Mouse (Mus musculus) G1E (cell line): ENCODE measurements around the gene Zswim5. TPM values are rescaled to one million over a fixed set of nuclear protein-coding genes. Genes with fewer than 3 reads are reported as not detected.

Experiments
- ATAC-seq: 2 replicates; pipeline ENCODE4 v1.8.0; 2016; ENCODE audit warnings: mild to moderate bottlenecking; ENCODE audit not compliant: insufficient number of reproducible peaks, poor library complexity, low FRiP score, severe bottlenecking; ENCODE audit errors: extremely low read depth
- DNase-seq: peaks from one replicate; pipeline ENCODE4 v3.0.0; 2012; ENCODE audit warnings: low spot score
- H3K27me3 ChIP-seq: 2 replicates; pipeline ENCODE4 v1.6.1; 2012; ENCODE audit warnings: mild to moderate bottlenecking, low read length, inconsistent platforms; ENCODE audit not compliant: insufficient read depth
- H3K36me3 ChIP-seq: replicated peaks from 2 replicates; pipeline ENCODE3; 2012; ENCODE audit warnings: mild to moderate bottlenecking, inconsistent platforms
- H3K4me1 ChIP-seq: 2 replicates; pipeline ENCODE4 v1.6.1; 2012; ENCODE audit warnings: low read depth, low read length, inconsistent platforms, mixed read lengths; ENCODE audit not compliant: insufficient read depth
- H3K4me3 ChIP-seq: 2 replicates; pipeline ENCODE4 v1.5.1; 2012; ENCODE audit warnings: low read depth, mild to moderate bottlenecking, inconsistent platforms, low read length, moderate library complexity, mixed read lengths
- H3K9me3 ChIP-seq: replicated peaks from 2 replicates; pipeline ENCODE4 v1.6.1; 2012; ENCODE audit warnings: inconsistent platforms
- CTCF ChIP-seq: IDR thresholded peaks from 2 replicates; pipeline ENCODE4 v1.5.1; 2012; ENCODE audit warnings: low read depth, low read length, inconsistent platforms, mixed read lengths
- GATA1 ChIP-seq: IDR thresholded peaks from 2 replicates; pipeline ENCODE4 v1.6.1; 2012; ENCODE audit warnings: borderline replicate concordance, low read length, inconsistent platforms, mixed read lengths
- GATA2 ChIP-seq: IDR thresholded peaks from 2 replicates; pipeline ENCODE4 v1.6.1; 2012; ENCODE audit warnings: low read depth, low read length, inconsistent platforms, borderline replicate concordance
- POLR2AphosphoS5 ChIP-seq: IDR thresholded peaks from 2 replicates; pipeline ENCODE4 v1.6.1; 2012; ENCODE audit warnings: low read depth, low read length, inconsistent platforms; ENCODE audit not compliant: insufficient replicate concordance
- TAL1 ChIP-seq: conservative IDR thresholded peaks from 2 replicates; pipeline ENCODE4 v1.6.1; 2012; ENCODE audit warnings: low read depth, low read length, inconsistent platforms, mixed read lengths
- polyA plus RNA-seq: library from polyadenylated mRNA; stranded (reverse); fragments of >175 nt; gene quantifications from 2 replicates; pipeline ENCODE4 v1.2.3, GENCODE M21; 2012
- total RNA-seq, 2 experiments: library from RNA; stranded (forward) in 1 of 2; stranded (reverse) in 1 of 2; fragments of 200-1000 nt in 1 of 2; fragments of >200 nt in 1 of 2; fragmentation: Nextera tagmentation in 1 of 2; gene quantifications; 2 replicates each; pipeline ENCODE4 v1.2.3; 2014 to 2017

Zswim5 gene
- total and polyA plus RNA-seq, 3 experiments = 0.11 TPM; not detected in 2

DNA sequence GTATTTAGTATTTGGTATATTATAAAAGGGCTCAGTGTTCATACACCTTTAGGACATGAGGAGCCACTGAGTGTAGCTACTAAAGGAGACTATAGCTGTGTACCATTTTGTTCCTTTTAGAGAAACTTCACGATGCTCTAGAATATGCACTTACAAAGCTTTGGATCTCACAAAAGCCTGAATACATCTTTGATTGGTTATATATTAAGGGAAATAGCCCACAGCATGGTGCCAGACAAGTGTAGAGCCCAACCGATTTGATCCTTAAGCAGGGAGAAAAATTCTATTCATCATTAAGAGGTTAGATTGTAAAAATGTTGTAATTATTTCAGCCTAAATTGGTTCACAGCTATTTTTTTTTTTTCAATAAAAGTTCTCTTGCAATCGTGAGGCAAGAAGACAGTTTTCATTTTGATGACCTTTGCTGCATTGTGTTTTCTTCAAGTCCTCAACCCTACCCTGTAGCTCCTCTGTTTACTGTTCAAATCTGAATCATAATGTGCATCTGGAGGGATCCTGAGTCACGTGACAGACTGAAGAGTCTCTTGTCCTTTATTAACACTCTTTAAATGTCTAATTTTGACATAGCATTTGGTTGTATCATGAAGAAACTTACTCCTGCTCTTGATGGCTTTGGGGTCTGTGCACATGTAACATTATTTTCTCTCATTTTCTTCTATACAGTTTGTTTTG is 33.5 kb downstream of the Zswim5 start:
- no peak for TF ChIP-seq GATA2
- TF ChIP-seq POLR2AphosphoS5 = no peak
- TF ChIP-seq GATA1 = no peak
- no peak for TF ChIP-seq CTCF
- no peak for TF ChIP-seq TAL1
- peaks cover 3% of the 10 kb centered on the region; the same call in 1 of the 2 replicates for H3K27me3 ChIP-seq
- H3K4me3 ChIP-seq = no peak overlapping the region
- DNase-seq (no peak), ATAC-seq (no peak)
- no peaks in the 10 kb centered on the region for H3K9me3 ChIP-seq
- no peaks in the 10 kb centered on the region for H3K36me3 ChIP-seq
- H3K4me1 ChIP-seq = no peaks in the 10 kb centered on the region; the same call in 1 of the 2 replicates

DNA sequence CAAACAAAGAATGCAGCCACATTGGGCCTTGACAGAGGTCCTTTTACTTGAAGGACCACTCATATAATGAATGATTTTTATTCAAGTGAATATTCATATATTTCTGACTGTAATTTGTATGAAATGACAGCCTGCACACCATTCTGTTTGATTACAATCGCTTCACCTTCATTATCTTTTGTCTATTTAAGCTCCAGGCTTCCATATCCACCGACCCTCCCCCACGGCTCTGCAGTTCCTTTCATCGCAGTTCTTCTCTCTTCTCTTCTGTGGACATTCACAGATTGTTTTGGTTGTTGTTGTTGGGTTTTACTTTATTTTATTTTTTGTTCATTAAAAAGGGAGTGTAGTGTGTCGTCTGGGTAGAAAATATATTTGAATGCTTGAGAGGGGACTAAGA is 34.0 kb downstream of the Zswim5 start:
- Histone ChIP-seq H3K4me3 (no peak overlapping the region), H3K9me3 (no peaks in the 10 kb centered on the region), H3K4me1 (no peaks in the 10 kb centered on the region; the same call in 1 of the 2 replicates), H3K36me3 (no peaks in the 10 kb centered on the region), H3K27me3 (peaks cover 2% of the 10 kb centered on the region; the same call in 1 of the 2 replicates)
- no peak for ATAC-seq
- no peak for TF ChIP-seq POLR2AphosphoS5
- TF ChIP-seq GATA2 = no peak
- no peak for TF ChIP-seq GATA1
- no peak for TF ChIP-seq TAL1
- TF ChIP-seq CTCF = no peak
- no peak for DNase-seq

DNA sequence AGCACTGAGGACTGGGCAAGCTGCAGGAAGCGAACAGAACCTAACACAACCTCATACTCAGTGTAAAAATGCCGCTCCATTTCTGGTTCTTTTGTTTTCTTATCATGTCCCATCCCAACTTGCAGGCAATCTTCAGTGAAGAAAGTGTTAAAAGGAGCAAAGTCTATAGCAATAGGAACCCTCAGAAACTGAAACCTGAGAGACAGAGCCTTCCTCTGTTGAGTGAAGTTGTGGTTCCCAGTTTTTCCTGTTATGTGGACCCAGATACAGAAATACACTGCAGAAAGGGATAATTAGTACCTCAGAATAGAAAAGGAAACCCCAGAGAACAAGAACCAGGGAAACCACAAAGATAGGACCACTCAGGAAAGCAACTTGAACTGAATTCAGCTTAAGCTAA is 36.1 kb downstream of the Zswim5 start:
- no peaks in the 10 kb centered on the region for H3K36me3 ChIP-seq
- TF ChIP-seq CTCF (no peak), TAL1 (no peak), POLR2AphosphoS5 (no peak), GATA1 (no peak), GATA2 (no peak)
- no peak for ATAC-seq
- no peaks in the 10 kb centered on the region; the same call in 1 of the 2 replicates for H3K4me1 ChIP-seq
- no peak for DNase-seq
- no peaks in the 10 kb centered on the region for H3K9me3 ChIP-seq
- 0 out of 2 replicates have a peak, but pooled peaks cover 2% of the 10 kb centered on the region for H3K27me3 ChIP-seq
- H3K4me3 ChIP-seq = no peak overlapping the region

DNA sequence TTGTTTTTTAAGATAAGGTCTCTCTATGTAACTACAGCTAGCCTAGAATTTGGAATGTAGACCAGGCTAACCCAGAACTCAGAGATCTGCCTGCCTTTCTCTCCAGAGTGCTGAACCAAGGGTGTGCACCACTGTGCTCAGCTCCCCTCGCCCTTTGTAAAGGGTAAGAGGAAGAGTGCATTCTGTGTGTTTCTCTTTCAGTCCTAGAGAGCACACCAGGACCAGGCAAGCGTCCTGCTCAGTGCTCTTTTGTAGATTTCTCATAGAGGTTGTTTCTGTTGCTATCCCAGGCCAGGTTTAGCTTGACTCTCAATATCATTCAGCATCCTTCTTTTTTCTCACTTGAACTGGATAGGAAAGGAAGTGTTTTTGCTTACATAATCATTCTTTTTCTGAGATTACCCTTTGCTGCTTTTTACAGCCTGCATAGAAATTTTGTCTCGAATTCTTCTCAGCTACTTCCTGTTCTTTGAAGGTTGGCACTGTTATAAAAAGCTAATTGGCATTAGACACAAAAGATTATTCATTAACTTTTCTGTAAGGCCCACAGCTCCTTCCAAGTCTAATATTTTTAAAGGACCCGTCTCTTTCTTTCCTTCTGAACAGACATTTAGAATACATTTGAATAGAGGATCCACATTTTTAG is 51.0 kb downstream of the Zswim5 start:
- TF ChIP-seq POLR2AphosphoS5 = no peak
- no peak for TF ChIP-seq TAL1
- no peak for TF ChIP-seq CTCF
- TF ChIP-seq GATA2 = no peak
- TF ChIP-seq GATA1 = no peak
- Histone ChIP-seq H3K4me3 (no peak overlapping the region), H3K9me3 (no peaks in the 10 kb centered on the region), H3K27me3 (peaks cover 6% of the 10 kb centered on the region), H3K36me3 (no peaks in the 10 kb centered on the region), H3K4me1 (no peaks in the 10 kb centered on the region)
- DNase-seq (no peak), ATAC-seq (no peak)

DNA sequence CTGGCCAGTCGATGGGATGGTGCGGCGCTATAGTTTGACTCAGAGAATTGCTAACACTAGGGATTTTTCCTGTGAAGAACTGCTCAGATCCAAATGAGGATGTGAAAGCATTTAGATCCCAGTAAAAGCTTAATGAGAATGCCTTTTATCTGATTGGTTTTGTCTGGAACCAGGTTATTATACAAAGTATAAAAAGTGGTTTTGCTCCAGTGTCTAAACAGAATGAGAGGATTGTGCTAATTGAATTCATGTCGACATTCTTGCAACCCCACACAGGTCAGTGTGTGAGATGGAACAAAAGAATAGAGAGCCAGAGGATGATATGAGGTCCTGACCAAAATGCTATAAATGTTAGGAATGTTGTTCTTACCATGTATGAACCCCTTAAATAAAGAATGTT is 62.4 kb downstream of the Zswim5 start:
- H3K4me3 ChIP-seq = no peak overlapping the region
- TF ChIP-seq GATA2 (no peak), TAL1 (no peak)
- peaks cover 12% of the 10 kb centered on the region; the same call in 1 of the 2 replicates for H3K27me3 ChIP-seq
- H3K36me3 ChIP-seq = no peaks in the 10 kb centered on the region
- DNase-seq = no peak
- no peaks in the 10 kb centered on the region for H3K4me1 ChIP-seq
- no peaks in the 10 kb centered on the region for H3K9me3 ChIP-seq
- ATAC-seq = no peak

DNA sequence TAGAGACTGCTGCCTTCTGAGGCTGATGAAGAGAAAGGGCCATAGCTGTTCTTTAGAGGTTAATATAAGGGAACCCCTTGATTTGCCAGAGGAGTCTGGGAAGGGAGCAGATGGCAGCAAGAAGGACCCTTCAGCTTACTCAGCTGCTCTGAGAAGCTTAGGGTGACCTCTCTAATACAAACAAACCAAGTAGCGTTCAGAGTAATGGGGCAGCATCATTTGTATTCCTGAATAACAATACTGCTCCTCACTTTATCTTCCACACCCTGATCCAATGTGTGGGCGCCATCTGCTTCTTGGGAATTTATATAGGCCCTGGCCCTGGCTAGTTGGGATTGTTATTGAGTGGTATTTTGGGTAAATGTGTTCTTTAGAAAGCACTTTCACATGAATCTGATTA is 65.5 kb downstream of the Zswim5 start:
- DNase-seq (no peak), ATAC-seq (no peak)
- peaks cover 17% of the 10 kb centered on the region; the same call in 1 of the 2 replicates for H3K27me3 ChIP-seq
- no peaks in the 10 kb centered on the region for H3K9me3 ChIP-seq
- no peaks in the 10 kb centered on the region for H3K36me3 ChIP-seq
- no peaks in the 10 kb centered on the region for H3K4me1 ChIP-seq
- no peak for TF ChIP-seq TAL1
- TF ChIP-seq GATA2 = no peak
- no peak for TF ChIP-seq POLR2AphosphoS5
- no peak for TF ChIP-seq CTCF
- no peak for TF ChIP-seq GATA1
- no peak overlapping the region for H3K4me3 ChIP-seq
